Mouse (Mus musculus): ENCODE measurements around the gene Cant1. TPM values are rescaled to one million over a fixed set of nuclear protein-coding genes. Genes with fewer than 3 reads are reported as not detected.

Gene Cant1
- polyA plus RNA-seq (2016; fragmentation: Nextera tagmentation; extraction: Ambion mirVana), result 19.0 and 19.2 TPM in 2 replicates

DNA sequence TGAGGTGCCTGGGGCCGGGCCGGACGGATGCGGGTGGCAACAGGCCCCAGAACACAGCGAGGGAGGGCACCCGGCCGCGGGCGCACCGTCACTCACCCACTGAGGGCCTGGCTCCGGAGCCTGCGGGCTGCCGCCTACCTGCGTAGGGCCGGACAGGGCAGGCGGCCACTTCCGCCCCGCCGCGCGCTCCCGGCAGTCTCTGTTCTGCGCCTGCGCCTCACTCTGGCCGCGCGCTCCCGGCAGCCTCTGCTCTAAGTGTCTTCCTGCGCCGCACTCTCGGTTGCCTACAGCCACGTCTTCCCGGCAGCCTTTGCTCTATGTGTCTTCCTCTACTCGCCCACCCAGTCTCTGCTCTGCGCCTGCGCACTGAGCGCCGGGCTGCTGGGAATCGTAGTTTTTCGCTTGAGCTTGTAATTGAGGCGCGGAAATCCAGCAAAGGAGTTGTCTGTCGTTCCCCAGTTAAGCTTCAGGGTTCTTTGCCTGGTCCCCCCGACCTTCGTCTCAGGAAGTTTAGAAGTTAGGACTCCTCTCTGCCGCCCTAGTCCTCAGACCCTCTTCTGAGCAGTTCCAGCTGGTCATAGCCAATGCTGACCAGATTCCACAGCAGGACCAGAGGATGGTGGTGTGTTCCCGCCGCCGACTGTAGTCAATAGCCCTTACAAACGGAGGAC is at the start of gene Cant1:
TSS of gene Cant1 (minus strand) at position 253 of the 671 bp plus-strand sequence.
- H3K27ac ChIP-seq, result peak within 1 kb of the TSS; percentile 89
- DNase-seq (ENCODE audit: extremely low spot score, low spot score), result peak; percentile 98
- H3K27me3 ChIP-seq (ENCODE audit: poor library complexity, severe bottlenecking), result peaks cover 13% of the 10 kb centered on the region; the same call in 1 of the 2 replicates
- peaks cover 30% of the 10 kb centered on the region for H3K36me3 ChIP-seq (replicated peaks)
- peaks cover 43% of the 10 kb centered on the region for H3K4me1 ChIP-seq
- no peaks in the 10 kb centered on the region for H3K9me3 ChIP-seq
- H3K4me3 ChIP-seq, result peak within 1 kb of the TSS; percentile 86
- WGBS, result 0% methylated on average over 50 of the region's 50 CpGs

DNA sequence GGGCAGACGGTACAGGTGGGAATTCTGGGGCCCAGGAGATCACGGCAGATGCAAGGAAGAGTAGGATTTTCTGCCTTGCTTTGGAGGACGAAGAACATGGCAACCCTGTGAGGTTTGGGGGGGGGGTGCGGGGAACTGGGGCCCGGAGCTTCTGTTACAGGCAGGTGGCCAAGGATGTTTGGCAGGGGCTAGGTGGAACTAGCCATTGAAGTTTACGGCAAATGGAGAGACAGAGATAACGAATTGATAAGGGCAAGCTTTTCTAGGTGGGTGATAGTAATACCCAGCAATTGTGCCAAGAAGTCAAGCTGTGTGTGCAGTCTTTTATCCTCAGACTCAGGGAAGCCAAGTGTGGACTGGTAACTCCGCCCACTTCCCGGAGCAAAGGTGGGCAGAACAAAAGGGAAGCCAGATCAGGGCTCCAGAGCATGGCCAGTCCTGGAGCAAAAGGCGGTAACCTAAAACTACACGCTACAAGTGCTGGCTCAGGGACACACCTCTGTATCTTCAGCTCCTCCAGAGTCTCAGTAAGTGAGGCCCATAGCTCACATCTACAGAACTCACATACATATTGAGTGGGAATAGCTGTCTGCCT is 48.7 kb upstream of the Cant1 start:
- Histone ChIP-seq H3K4me3 (no peak overlapping the region), H3K4me1 (peaks cover 47% of the 10 kb centered on the region), H3K36me3 (replicated peaks) (no peaks in the 10 kb centered on the region), H3K27ac (0 out of 2 replicates have a peak overlapping the region, but pooled peaks have one; percentile 27), H3K9me3 (no peaks in the 10 kb centered on the region), H3K27me3 (ENCODE audit: poor library complexity, severe bottlenecking) (no peaks in the 10 kb centered on the region)
- WGBS, result 55% methylated on average over 11 of the region's 11 CpGs
- DNase-seq (ENCODE audit: extremely low spot score, low spot score), result no peak

DNA sequence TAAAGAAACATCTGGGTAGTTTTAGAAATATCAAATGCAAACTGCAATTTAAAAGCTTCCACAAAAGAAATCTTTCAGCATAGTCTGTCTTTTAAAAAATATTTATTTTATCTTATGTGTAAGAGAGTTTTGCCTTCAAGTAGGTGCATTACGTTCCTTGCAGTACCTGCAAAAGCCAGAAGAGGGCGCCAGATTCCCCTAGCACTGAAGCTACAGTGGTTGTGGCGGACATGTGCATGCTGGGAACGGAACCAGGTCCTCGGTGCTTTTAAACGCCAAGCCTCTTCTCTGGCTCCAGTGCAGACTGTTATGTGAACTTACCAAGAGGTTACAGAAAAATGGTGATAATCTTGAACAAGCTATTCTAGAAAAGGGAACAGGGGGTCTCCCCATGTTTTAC is 41.4 kb upstream of the Cant1 start:
- Histone ChIP-seq H3K4me1 (peaks cover 25% of the 10 kb centered on the region), H3K4me3 (no peak overlapping the region), H3K27ac (no peak overlapping the region), H3K9me3 (0 out of 2 replicates have a peak, but pooled peaks cover 4% of the 10 kb centered on the region), H3K36me3 (replicated peaks) (no peaks in the 10 kb centered on the region), H3K27me3 (ENCODE audit: poor library complexity, severe bottlenecking) (no peaks in the 10 kb centered on the region)
- DNase-seq (ENCODE audit: extremely low spot score, low spot score), result no peak
- 59% methylated on average over 6 of the region's 6 CpGs for WGBS

DNA sequence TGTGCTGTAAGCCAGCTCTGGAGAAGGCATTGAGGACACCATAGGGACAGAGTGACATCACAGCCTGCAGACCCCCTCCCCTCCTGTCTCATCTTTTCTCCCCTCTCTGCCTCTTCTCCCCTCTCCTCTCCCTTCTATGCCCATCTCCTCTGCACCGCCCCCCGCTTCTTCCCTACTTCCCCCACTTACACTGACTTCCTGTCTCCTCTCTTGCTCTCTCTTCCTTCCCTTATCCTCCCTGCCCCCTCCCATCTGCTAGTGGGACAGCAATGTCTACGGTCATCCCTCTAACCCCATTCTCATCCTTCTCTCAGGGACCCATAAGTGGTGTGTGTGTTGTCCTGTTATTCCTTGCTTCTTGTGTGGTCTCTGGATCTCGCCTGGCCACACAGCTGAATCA is 40.6 kb upstream of the Cant1 start:
- WGBS, result 91% methylated on average over 4 of the region's 4 CpGs
- Histone ChIP-seq H3K36me3 (replicated peaks) (no peaks in the 10 kb centered on the region), H3K4me3 (no peak overlapping the region), H3K27ac (0 out of 2 replicates have a peak overlapping the region, but pooled peaks have one; percentile 26), H3K9me3 (0 out of 2 replicates have a peak, but pooled peaks cover 4% of the 10 kb centered on the region), H3K27me3 (ENCODE audit: poor library complexity, severe bottlenecking) (no peaks in the 10 kb centered on the region), H3K4me1 (peaks cover 20% of the 10 kb centered on the region)
- DNase-seq (ENCODE audit: extremely low spot score, low spot score), result no peak

DNA sequence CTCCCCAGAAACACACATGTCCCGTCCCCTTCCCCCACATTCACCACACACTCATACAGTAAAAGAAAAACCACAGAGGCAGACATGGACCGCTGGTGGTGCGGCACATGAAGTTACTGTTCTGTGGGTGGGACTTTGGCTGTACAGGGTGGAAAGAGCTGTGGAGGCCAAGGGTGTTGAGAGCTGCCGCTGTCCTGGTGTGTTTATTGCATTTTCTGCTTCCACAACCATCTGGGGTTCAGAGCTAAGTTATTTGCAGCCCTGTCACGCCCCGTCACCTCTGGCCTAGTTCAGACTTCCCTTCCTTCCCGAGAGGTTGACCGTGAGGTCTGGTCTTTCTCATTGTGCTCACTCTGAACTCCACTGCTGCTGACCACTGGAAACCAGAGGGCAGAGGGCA is 40.2 kb upstream of the Cant1 start:
- Histone ChIP-seq H3K4me1 (peaks cover 16% of the 10 kb centered on the region), H3K27me3 (ENCODE audit: poor library complexity, severe bottlenecking) (no peaks in the 10 kb centered on the region), H3K36me3 (replicated peaks) (no peaks in the 10 kb centered on the region), H3K9me3 (0 out of 2 replicates have a peak, but pooled peaks cover 4% of the 10 kb centered on the region), H3K4me3 (no peak overlapping the region), H3K27ac (0 out of 2 replicates have a peak overlapping the region, but pooled peaks have one; percentile 26)
- no peak for DNase-seq (ENCODE audit: extremely low spot score, low spot score)
- WGBS, result 65% methylated on average over 8 of the region's 8 CpGs

DNA sequence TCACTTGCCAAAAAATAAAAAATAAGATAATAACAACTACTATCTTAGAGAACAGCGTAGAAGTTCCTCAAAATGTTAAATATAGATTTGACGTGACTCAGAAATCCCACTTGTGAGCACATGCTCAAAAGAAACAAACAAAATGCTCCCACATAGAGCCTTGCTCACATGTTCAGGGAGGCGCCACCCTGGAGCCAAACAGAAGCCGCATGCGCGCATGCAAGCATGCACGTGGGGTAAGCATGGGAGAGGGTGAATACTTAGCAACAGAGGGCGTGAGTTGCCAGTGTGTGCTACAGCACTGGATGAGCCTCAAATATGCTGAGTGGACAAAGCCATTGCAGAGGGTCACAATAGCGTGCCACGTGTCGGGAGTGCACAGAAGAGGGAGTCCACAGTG is 38.1 kb upstream of the Cant1 start:
- Histone ChIP-seq H3K36me3 (replicated peaks) (no peaks in the 10 kb centered on the region), H3K4me1 (peaks cover 12% of the 10 kb centered on the region), H3K4me3 (no peak overlapping the region), H3K9me3 (0 out of 2 replicates have a peak, but pooled peaks cover 4% of the 10 kb centered on the region), H3K27ac (no peak overlapping the region), H3K27me3 (ENCODE audit: poor library complexity, severe bottlenecking) (no peaks in the 10 kb centered on the region)
- WGBS, result 82% methylated on average over 11 of the region's 11 CpGs
- no peak for DNase-seq (ENCODE audit: extremely low spot score, low spot score)

DNA sequence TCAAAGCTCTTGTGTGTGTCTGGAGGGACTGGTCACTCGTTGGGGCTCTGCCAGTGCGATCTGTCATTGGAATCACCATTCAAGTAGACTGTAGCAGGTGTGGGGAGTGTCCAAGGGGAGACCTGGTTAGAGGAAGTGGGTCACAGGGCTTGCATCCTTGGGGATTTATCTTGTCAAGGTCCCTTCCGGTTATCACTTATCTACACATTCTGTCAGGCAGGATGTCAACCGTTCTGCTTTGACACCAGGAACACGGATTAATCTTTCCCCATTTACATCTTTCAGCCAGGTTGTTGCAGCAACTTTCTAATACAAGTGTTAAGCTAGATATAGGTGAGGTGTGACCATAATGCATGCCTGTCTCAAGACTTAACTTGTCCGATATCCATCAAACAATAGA is 36.9 kb upstream of the Cant1 start:
- no peak overlapping the region for H3K4me3 ChIP-seq
- WGBS, result 87% methylated on average over 6 of the region's 6 CpGs

DNA sequence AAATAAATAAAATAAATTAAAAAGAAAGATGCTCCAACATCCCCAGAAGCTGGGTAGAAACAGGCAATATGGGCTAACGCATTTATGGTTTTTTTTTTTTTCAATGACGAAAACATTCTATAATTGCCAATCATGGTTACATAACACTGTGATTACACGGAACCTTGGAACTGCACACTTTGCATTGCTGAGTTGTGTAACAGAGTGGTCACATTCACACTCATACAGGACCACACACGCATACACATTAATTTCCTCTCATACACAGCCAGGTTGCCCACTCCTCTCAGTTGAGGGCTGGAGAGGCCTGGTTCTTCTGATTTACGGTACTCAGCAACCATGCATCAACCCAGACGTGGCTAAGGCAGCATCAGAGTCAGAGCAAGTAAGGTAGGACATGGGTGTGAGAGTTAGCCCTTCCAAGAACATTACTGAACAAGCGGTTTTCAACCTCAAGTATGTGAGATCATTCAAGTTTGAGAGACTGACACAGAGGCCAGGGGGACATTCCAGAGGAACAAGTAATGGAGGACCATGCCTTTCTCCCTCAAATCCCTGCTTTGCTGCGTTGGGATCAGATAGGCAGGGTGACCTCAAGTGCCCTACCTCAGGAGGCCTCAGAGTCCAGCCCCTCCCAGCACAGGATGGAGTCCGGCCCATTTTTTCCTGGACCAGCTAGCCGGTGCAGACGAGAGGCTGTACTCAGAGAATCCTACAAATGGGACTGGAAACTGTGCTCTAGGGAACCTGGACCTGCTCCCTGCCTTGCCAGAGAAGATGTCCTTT is 35.2 kb upstream of the Cant1 start:
- Histone ChIP-seq H3K4me1 (peaks cover 5% of the 10 kb centered on the region), H3K27me3 (ENCODE audit: poor library complexity, severe bottlenecking) (no peaks in the 10 kb centered on the region), H3K27ac (no peak overlapping the region), H3K36me3 (replicated peaks) (no peaks in the 10 kb centered on the region), H3K9me3 (no peaks in the 10 kb centered on the region), H3K4me3 (no peak overlapping the region)
- no peak for DNase-seq (ENCODE audit: extremely low spot score, low spot score)
- 80% methylated on average over 11 of the region's 11 CpGs for WGBS

More for the DNA sequence above, 36.9 kb upstream of the Cant1 start:
- Histone ChIP-seq H3K4me1 (peaks cover 12% of the 10 kb centered on the region), H3K27me3 (ENCODE audit: poor library complexity, severe bottlenecking) (no peaks in the 10 kb centered on the region), H3K9me3 (0 out of 2 replicates have a peak, but pooled peaks cover 4% of the 10 kb centered on the region), H3K27ac (no peak overlapping the region), H3K36me3 (replicated peaks) (no peaks in the 10 kb centered on the region)
- DNase-seq (ENCODE audit: extremely low spot score, low spot score), result no peak

DNA sequence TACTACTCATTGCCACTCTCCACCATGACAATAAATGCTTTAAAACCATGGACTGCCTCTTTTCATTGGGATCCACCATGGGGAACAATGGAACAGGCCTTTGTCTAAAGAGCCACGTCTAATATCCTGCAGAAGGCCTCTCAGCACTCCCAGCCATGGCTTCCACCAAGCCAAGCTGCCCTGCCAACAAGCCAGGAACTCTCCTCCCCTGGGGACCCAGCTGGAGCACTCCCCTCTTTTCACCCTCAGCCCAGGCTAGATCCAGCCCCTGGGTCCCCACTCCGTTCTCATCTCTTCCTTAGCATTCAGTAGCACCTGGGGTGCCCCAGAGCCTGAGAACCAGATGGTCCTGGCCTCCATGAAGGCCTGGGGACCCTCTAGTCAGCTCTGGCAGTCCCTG is 34.1 kb upstream of the Cant1 start:
- no peaks in the 10 kb centered on the region for H3K4me1 ChIP-seq
- WGBS, result 64% methylated on average over 2 of the region's 2 CpGs
- H3K4me3 ChIP-seq, result no peak overlapping the region
- no peaks in the 10 kb centered on the region for H3K36me3 ChIP-seq (replicated peaks)
- H3K27ac ChIP-seq, result 0 out of 2 replicates have a peak overlapping the region, but pooled peaks have one; percentile 11
- no peaks in the 10 kb centered on the region for H3K9me3 ChIP-seq
- H3K27me3 ChIP-seq (ENCODE audit: poor library complexity, severe bottlenecking), result no peaks in the 10 kb centered on the region
- no peak for DNase-seq (ENCODE audit: extremely low spot score, low spot score)

DNA sequence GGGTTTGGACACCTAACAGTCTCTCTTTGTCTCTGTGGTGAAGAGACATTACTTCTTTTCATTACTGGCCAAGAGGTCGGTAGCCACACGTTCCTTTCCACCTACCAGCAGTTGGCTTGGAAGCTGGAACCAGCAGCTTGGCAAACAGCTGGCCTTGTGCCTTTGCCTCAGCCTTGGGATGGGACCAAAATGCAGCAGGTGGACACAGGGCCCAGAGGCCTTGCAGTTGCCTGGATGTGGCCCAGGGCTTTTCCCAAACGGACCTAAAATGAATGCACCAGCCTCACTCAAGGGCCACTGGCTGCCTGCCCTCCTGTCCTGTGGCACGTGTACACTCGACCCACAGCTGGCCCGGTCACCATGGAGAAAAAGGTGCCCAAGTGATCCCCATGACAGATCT is 32.3 kb upstream of the Cant1 start:
- no peak overlapping the region for H3K4me3 ChIP-seq
- H3K36me3 ChIP-seq (replicated peaks), result no peaks in the 10 kb centered on the region
- no peak for DNase-seq (ENCODE audit: extremely low spot score, low spot score)
- no peak overlapping the region for H3K27ac ChIP-seq
- no peaks in the 10 kb centered on the region for H3K4me1 ChIP-seq
- no peaks in the 10 kb centered on the region for H3K9me3 ChIP-seq
- 90% methylated on average over 6 of the region's 6 CpGs for WGBS
- no peaks in the 10 kb centered on the region for H3K27me3 ChIP-seq (ENCODE audit: poor library complexity, severe bottlenecking)

DNA sequence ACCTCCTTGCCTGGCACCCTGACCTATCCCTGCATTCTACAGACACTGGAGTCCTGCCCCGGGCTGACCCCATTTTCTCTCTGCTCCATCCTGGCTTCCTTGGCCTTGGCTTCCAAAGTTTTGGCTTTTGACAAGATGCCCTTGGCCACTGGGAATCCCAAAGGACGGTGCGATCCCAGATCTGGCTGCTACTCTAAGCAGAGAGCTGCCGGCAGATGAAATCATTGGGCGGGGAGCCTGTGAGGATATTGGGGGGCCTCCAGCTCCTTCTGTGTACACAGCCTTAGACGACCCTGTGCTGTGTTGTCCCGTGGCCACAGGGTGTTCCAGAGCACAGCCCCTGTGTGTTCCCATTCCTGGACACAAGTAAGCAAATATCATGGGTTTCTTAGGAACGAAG is 29.5 kb upstream of the Cant1 start:
- peaks cover 12% of the 10 kb centered on the region for H3K27me3 ChIP-seq (ENCODE audit: poor library complexity, severe bottlenecking)
- H3K27ac ChIP-seq, result no peak overlapping the region
- H3K4me1 ChIP-seq, result peaks cover 3% of the 10 kb centered on the region; the same call in 1 of the 2 replicates
- WGBS, result 90% methylated on average over 8 of the region's 8 CpGs
- no peak overlapping the region for H3K4me3 ChIP-seq
- no peak for DNase-seq (ENCODE audit: extremely low spot score, low spot score)
- H3K9me3 ChIP-seq, result no peaks in the 10 kb centered on the region
- H3K36me3 ChIP-seq (replicated peaks), result no peaks in the 10 kb centered on the region

DNA sequence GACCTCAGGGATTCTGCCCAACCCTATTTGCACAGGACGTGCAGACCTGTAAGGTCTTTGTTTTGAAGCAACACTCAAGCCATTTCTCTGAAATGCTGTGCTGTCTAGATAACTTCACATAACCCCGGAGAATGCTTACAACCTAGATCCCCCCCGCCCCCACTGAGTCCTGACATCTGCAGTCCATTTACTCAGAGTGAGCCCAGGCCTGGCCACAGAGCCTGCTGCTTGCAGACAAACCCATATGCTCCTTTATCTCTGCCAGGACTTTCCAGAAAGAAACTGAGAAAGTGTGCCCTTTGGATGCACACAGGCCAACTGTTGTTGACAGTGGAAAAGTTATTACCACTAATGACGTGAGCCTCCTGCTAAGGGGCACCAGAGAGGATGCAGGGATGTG is 28.5 kb upstream of the Cant1 start:
- WGBS, result 72% methylated on average over 4 of the region's 4 CpGs
- Histone ChIP-seq H3K27ac (peak overlapping the region; percentile 11; the same call in 1 of the 2 replicates), H3K4me1 (peaks cover 3% of the 10 kb centered on the region; the same call in 1 of the 2 replicates), H3K4me3 (no peak overlapping the region), H3K36me3 (replicated peaks) (no peaks in the 10 kb centered on the region), H3K27me3 (ENCODE audit: poor library complexity, severe bottlenecking) (peaks cover 12% of the 10 kb centered on the region), H3K9me3 (no peaks in the 10 kb centered on the region)
- no peak for DNase-seq (ENCODE audit: extremely low spot score, low spot score)
